Mouse (Mus musculus) thymus, postnatal 36 days (tissue): ENCODE results near the gene Pih1d2.
A peak's percentile ranks its signal among the peaks of the same experiment; 100 is the strongest.
"Not testable (repeated sequence)": the region's sequence is repeated elsewhere in the genome, so short reads cannot be mapped to it uniquely, and the experiment has no call there.

Source experiments
- DNase-seq, 2 experiments: peaks; one replicate each; pipeline ENCODE4 v3.0.0; 2022; ENCODE audit warnings: mixed read lengths in 2 of 2

Gene Pih1d2

DNA sequence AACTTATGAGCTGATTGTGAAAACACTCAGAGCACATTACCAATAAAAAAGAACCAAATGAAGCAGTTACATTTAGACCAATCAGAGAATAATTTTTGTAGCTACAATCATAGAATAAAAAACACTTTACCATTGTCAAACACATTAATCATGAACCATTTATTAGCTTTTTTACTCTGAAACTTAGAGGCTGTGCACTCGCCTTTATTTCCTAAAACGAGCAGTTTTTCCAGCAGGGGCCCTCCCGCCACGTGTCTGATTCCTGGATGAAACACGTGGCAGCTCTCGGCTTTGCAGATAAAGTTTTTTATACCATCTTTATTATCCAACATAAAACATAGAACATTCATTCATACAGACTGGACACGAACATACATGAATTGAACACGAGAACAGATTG is 13.8 kb downstream of the Pih1d2 start:
- DNase-seq, result not testable (repeated sequence)

DNA sequence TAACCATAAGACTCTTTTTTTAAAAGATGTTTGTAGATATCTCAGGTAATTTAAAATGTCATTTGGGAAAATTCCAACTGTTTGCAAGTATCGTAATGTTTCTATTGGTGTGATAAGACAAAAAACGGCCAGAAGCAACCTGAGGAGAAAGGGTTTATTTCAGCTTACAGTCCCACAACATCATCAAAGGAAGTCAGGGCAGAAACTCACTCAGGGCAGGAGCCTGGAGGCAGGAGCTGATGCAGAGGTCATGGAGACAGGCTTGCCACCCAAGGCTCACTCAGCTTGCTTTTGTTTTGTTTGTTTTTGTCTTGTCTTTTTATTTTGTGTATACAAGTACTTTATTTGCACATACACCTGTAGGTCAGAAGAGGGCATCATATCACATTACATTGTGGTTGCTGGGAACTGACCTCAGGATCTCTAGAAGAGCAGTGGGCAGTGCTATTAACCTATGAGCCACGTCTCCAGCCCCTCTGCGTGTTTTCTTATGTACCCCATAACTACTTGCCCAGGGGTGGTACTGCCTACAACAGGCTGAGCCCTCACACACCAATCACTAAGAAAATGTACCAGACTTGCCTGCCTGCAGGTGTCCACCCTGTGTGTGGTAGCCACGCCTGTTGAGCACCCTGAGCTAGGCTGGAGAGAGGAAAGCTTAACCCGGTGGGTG is 15.0 kb downstream of the Pih1d2 start:
- DNase-seq, result no peak

DNA sequence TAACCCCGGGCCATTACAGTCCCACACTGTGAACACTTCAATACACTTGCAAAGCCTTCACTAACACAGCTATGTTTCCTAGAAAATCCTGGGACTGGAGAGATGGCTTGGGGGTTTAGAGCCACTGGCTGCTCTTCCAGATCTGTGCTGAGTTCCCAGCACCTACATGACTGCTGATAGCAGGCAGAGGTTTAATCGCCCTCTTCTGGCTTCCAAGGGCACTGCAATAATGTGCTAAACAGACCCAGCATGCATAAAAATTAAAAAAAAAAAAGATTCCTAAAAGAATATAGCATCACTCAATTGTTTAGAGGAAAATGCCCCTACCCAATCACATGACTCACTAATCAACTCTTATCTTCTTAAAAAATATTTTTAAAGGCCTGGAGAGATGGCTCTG is 15.9 kb downstream of the Pih1d2 start:
- no peak for DNase-seq

DNA sequence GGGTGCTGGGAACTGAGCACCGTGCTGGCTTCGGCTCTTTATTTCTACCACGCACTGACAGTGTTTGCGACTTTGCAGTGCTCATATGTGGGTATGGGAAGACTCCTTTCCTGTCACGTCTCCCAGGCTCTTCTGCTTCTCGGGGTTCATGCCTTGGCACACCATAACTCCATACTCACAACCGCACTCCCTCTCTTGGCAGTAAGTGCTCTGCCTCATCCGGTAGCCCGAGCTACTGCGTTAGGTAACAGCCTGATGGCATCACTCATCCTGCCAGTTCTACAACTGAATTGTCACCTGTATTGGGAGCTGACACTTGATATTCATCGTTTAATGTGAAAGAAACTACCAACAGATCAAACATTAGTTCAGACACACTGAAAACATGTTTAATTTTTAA is 17.1 kb downstream of the Pih1d2 start:
- no peak for DNase-seq

DNA sequence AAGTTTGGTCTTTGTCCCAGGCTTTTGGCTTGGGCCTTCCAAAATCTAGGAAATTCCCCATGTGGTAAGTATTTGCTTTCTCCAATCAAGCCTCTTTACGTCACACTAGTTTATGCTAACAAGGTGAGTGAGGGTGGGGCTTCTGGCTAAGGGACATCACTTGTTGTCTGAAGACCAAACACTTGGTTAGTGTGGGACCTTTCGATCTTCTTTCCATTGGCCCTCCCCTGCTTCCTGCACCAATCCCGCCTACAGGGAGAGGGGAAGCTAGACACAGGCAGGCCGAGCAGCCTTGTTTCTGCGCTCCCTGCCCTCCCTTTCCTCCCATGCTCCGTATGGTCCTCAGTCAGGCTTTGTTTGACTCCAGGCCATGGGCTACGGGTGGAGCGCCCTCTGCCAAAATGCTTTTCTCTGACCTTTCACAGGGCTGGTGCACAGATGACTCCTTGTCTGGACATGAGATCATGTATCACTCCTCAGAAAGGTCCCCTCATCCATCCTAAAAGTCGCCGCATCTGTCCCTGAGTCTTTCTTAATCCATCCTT is 29.8 kb downstream of the Pih1d2 start:
- DNase-seq, result no peak

DNA sequence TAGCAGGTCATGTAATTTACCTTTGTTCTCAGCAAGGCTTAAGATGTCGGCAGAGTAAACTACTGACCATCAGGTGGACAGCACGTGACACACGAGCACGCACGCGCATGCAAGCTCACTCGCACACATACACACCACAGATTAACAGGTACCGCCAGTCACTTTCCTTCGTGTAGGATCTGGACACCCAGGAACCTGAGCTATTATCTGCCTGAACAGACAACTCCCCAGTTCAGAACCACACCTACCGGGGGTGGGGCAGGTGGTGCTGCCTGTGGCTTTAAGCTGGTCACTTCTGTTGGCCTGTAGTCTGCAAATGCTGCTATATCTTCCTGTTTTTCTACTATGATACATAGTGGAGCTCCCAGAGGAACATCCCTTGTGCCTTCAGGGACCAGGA is 33.4 kb downstream of the Pih1d2 start:
- no peak for DNase-seq

DNA sequence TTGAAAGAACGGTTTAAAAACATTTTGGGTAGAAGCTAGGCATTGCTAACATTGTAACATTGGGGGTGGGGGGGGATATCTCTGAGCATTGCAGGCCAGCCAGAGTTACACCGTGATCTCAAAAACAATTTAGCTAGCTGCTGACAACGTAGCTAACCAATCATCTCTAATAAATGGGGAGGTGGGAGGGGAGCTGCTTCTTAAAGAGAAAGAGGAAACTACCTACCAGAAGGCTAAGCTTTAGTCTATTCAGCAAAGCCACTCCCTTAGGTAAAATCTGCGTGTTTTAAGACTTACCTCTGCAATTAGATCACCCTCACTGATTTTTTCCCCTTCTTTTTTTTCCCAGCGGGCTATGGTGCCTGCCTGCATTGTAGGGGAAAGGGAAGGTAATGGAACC is 41.3 kb downstream of the Pih1d2 start:
- DNase-seq, result no peak

DNA sequence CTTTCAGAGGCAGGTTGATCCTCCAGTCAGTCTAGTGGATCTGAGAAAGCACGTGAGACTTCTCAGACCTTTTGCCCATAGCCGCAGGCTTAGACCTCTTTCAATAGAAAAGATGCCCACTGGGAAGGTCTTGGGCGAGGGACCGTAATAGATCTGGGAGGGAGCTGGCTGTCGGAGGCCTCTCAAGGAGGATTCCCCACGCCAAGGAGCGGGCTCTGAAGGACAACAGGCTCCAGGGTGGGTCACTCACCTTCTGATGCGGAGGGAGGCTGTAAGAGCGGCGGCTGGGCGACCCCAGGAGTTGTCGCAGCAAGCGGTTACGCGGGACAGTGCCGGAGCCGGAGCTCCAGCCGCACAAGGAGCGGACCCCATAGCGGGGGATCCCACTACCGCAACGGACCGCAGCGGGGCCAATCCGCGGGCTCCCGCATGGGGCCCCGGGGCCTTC is 41.8 kb downstream of the Pih1d2 start:
- no peak for DNase-seq

DNA sequence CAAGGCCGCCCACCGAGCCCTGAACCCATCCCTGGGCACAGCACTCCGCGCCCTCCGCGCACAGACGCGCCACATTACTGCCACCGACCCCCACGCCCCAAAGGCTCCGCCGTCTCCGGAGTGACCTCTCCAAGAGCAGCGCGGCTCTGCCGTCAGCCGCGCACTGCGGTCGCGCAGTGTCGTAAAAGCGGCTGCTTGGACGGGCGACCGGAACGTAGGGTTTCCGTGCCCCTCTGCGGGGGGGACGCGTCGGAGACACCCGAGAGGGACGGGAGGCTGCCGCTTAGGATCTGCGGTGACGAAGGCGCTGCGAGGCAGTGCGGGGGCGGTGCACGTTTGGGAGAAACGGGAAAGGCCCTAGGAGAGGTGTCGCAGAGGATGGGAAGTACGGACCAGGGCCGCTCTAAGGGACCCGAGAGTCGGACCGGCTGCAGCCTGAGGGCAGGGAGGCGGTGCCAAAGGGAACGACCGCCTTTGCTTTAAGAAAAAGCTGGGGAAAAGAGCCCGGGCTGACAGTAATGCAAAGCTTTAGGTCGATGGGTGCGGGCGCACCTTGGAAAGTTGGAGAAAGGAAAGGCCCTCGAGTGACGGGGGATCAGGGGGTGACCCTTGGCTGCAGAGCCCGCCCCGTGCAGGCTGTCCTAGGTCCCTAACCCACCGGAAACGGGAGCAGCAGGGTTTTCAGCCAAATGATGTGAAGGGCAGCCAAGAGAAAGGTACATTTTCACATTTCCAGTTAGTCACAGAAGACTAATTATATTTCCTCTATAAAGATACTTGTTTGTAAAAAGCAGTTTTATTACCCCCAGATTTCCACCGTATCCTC is 42.5 kb downstream of the Pih1d2 start, which contains the start of gene Dlat:
Gene Dlat (minus strand): TSS at position 389 of the 826 bp plus-strand sequence.
- peak; percentile 83 to 85 for DNase-seq

DNA sequence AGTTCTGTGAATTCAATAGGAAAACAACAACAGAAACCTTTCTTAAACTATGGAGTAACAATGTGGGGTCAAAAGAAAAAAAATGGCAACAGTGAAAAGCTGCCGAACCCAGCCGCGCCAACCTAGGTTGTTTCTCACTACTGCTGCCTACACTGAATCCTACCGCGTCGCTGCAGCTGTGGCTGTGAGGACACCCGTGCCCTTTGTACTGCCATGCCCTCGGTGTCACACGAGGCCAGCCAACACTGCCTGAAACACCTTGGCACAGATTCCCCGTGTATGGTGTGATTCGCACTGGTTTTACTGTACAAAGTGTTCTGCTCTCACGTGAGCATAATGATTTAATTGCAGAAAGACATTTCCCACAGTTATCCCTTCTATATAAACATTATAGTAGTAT is 43.3 kb downstream of the Pih1d2 start:
- DNase-seq, result peak; percentile 17 to 47

DNA sequence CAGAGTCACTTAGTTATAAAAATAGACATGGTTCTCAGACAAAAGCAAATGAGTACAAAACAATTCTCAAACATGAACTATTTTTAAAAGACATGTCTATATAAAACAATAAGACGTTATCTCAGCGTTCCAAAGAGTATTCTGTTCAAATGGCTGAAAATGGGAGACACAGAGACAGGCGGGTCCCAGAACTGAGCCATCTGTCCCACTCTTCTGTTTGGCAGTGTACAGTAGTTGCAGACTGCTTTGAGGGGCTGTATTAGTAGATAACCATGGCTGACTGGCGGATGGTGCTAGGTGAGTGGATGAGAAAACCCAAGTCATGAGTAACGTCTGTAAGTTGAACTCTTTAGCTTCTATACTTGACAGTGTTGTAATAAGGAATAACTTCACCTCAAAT is 47.7 kb downstream of the Pih1d2 start:
- DNase-seq, result no peak

DNA sequence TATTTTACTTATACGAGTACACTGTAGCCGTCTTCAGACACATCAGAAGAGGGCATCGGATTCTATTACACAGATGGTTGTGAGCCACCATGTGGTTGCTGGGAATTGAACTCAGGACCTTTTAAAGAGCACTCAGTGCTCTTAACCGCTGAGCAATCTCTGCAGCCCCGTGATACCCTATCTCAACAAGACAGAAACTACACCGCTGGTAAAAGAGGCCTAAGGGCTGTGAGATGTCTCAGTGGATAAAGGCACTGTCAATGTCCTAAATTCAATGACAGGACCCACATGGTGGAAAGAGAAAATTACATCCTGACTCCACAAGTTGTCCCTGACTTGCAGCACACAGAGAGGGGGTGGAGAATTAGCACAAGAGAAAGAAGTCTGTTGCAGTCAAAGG is 49.3 kb downstream of the Pih1d2 start:
- DNase-seq, result no peak

DNA sequence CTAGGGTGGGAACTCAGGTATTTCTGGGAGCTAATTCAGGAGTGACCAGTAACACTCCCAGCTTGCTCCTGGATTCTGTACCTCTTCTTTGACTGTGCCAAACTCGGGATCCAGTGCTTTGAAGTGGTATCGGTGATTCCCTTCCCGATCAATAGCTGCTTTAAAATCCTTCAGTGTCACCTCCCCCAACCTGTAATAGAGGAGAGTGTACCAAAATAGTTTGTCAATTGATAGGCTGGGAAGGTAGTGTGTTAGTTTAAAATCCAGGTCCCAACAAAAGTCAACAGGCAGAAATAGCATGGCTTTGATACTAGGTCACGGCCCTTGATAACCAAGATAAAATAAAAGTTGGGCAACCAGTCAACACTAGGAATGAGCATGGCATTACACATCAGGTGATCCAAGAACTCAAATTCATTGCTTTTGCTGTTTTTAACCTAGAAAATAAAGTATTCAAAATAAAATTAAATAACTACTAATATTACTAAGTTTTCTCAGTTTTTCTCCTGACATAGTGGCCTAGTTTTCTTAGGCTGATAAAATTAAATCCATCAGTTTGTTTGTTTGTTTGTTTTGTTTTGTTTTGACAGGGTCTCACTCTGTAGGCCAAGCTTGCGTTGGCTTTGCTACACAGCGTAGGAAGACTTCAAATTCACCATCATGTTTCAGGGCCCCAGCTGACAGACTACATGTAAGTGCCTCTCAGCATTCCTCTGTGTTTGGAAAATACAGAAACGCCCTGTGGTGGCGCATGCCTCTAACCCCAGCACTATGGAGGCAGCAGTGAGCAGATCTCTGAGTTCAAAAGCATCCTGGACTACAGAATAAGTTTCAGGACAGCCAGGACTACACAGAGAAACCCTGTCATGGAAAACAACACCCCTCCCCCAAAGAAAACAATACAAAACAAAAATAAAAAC is 50.7 kb downstream of the Pih1d2 start:
- DNase-seq, result no peak

DNA sequence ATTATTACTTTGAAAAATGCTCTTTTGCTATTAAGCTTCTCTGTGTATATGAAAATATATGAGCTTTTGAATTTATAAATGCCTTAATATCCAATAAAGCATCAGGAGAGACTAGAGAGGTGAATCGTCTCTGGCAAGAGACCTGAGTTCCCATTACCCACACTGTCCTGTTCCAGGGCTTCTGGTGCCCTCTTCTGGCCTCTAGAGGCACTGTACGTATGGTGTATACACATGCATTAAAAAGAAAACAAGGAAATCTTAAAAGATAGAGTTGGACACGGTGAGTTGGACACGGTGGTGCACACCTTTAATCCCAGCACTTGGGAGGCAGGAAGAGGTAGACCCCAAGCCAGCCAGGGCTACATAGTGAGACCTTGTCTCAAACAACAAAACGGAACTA is 53.6 kb downstream of the Pih1d2 start:
- DNase-seq, result peak; percentile 63 to 69
